Mouse (Mus musculus): ENCODE results near the gene Kidins220. TPM values are rescaled to one million over a fixed set of nuclear protein-coding genes. Genes with fewer than 3 reads are reported as not detected.
A peak's percentile ranks its signal among the peaks of the same experiment; 100 is the strongest.

Gene Kidins220
- total RNA-seq (2014; rRNA removed) (295 and 357 TPM in 2 replicates), polyA plus RNA-seq (2015; fragmentation: Nextera tagmentation; extraction: Ambion mirVana) (98.2 and 104 TPM in 2 replicates)

- 15% methylated on average over 29 of the region's 29 CpGs for WGBS
- H3K4me3 ChIP-seq (ENCODE audit: low read depth, low read length) = peak within 1 kb of the TSS; percentile 74
- TF ChIP-seq CTCF (IDR thresholded peaks at IDR 0.05) = peak; percentile 54
- H3K27me3 ChIP-seq (ENCODE audit: insufficient read depth, low read length) = no peaks in the 10 kb centered on the region
- H3K4me2 ChIP-seq (ENCODE audit: low read depth, low read length, poor library complexity, severe bottlenecking) = peak within 1 kb of the TSS; percentile 40
- peak within 1 kb of the TSS; percentile 96 for H3K27ac ChIP-seq (ENCODE audit: low read depth, low read length)
- DNase-seq (ENCODE audit: low spot score) = peak; percentile 96
- no peaks in the 10 kb centered on the region for H3K9me3 ChIP-seq (ENCODE audit: low read length)
- peaks cover 2% of the 10 kb centered on the region; the same call in 1 of the 2 replicates for H3K4me1 ChIP-seq (ENCODE audit: insufficient read depth, low read length)
- peak; percentile 93 for ATAC-seq (ENCODE audit: low FRiP score)
- H3K9ac ChIP-seq (replicated peaks; ENCODE audit: low read length, poor library complexity, severe bottlenecking) = peak within 1 kb of the TSS; percentile 93
- no peaks in the 10 kb centered on the region for H3K36me3 ChIP-seq (ENCODE audit: insufficient read depth, low read length)
These were observed at the start of gene Kidins220 for GRCm38 (mm10) chr12:24974446-24975114. TSS of gene Kidins220 (plus strand) at chr12:24974925.

GRCm38 (mm10) chr12:24925276-24925675 is 49.4 kb upstream of the Kidins220 start:
- no peak overlapping the region for H3K27ac ChIP-seq (ENCODE audit: low read depth, low read length)
- no peak overlapping the region for H3K4me2 ChIP-seq (ENCODE audit: low read depth, low read length, poor library complexity, severe bottlenecking)
- H3K27me3 ChIP-seq (ENCODE audit: insufficient read depth, low read length) = no peaks in the 10 kb centered on the region
- peaks cover 9% of the 10 kb centered on the region; the same call in 1 of the 2 replicates for H3K4me1 ChIP-seq (ENCODE audit: insufficient read depth, low read length)
- H3K36me3 ChIP-seq (ENCODE audit: insufficient read depth, low read length) = no peaks in the 10 kb centered on the region
- TF ChIP-seq CTCF (IDR thresholded peaks at IDR 0.05) = no peak
- 80% methylated on average over 5 of the region's 5 CpGs for whole genome bisulfite sequencing
- ATAC-seq (ENCODE audit: low FRiP score) (no peak), DNase-seq (ENCODE audit: low spot score) (no peak)
- no peak overlapping the region for H3K4me3 ChIP-seq (ENCODE audit: low read depth, low read length)
- H3K9me3 ChIP-seq (ENCODE audit: low read length) = no peaks in the 10 kb centered on the region
- H3K9ac ChIP-seq (replicated peaks; ENCODE audit: low read length, poor library complexity, severe bottlenecking) = no peak overlapping the region

GRCm38 (mm10) chr12:24925684-24926083 is 49.0 kb upstream of the Kidins220 start:
- H3K4me2 ChIP-seq (ENCODE audit: low read depth, low read length, poor library complexity, severe bottlenecking) = no peak overlapping the region
- no peak overlapping the region for H3K4me3 ChIP-seq (ENCODE audit: low read depth, low read length)
- WGBS = 35% methylated on average over 4 of the region's 4 CpGs
- H3K9ac ChIP-seq (replicated peaks; ENCODE audit: low read length, poor library complexity, severe bottlenecking) = no peak overlapping the region
- no peak overlapping the region for H3K27ac ChIP-seq (ENCODE audit: low read depth, low read length)
- no peaks in the 10 kb centered on the region for H3K27me3 ChIP-seq (ENCODE audit: insufficient read depth, low read length)
- H3K36me3 ChIP-seq (ENCODE audit: insufficient read depth, low read length) = no peaks in the 10 kb centered on the region
- no peak for TF ChIP-seq CTCF (IDR thresholded peaks at IDR 0.05)
- no peak for ATAC-seq (ENCODE audit: low FRiP score)
- H3K9me3 ChIP-seq (ENCODE audit: low read length) = no peaks in the 10 kb centered on the region
- H3K4me1 ChIP-seq (ENCODE audit: insufficient read depth, low read length) = peaks cover 9% of the 10 kb centered on the region; the same call in 1 of the 2 replicates
- DNase-seq (ENCODE audit: low spot score) = no peak

GRCm38 (mm10) chr12:24928051-24928748 is 46.5 kb upstream of the Kidins220 start:
- Histone ChIP-seq H3K27ac (ENCODE audit: low read depth, low read length) (peak overlapping the region; percentile 65), H3K27me3 (ENCODE audit: insufficient read depth, low read length) (no peaks in the 10 kb centered on the region), H3K4me1 (ENCODE audit: insufficient read depth, low read length) (peaks cover 9% of the 10 kb centered on the region; the same call in 1 of the 2 replicates), H3K9ac (replicated peaks; ENCODE audit: low read length, poor library complexity, severe bottlenecking) (0 out of 2 replicates have a peak overlapping the region, but pooled peaks have one; percentile 3), H3K4me2 (ENCODE audit: low read depth, low read length, poor library complexity, severe bottlenecking) (no peak overlapping the region; the same call in 1 of the 2 replicates), H3K4me3 (ENCODE audit: low read depth, low read length) (no peak overlapping the region), H3K9me3 (ENCODE audit: low read length) (no peaks in the 10 kb centered on the region), H3K36me3 (ENCODE audit: insufficient read depth, low read length) (no peaks in the 10 kb centered on the region)
- ATAC-seq (ENCODE audit: low FRiP score) (peak; percentile 52; the same call in 1 of the 2 replicates), DNase-seq (ENCODE audit: low spot score) (peak; percentile 66)
- 36% methylated on average over 18 of the region's 18 CpGs for WGBS
- TF ChIP-seq CTCF (IDR thresholded peaks at IDR 0.05) = no peak

GRCm38 (mm10) chr12:24929043-24929442 is 45.7 kb upstream of the Kidins220 start:
- Histone ChIP-seq H3K9ac (replicated peaks; ENCODE audit: low read length, poor library complexity, severe bottlenecking) (no peak overlapping the region), H3K27ac (ENCODE audit: low read depth, low read length) (peak overlapping the region; percentile 65; the same call in 1 of the 2 replicates), H3K36me3 (ENCODE audit: insufficient read depth, low read length) (no peaks in the 10 kb centered on the region), H3K4me2 (ENCODE audit: low read depth, low read length, poor library complexity, severe bottlenecking) (no peak overlapping the region), H3K4me3 (ENCODE audit: low read depth, low read length) (no peak overlapping the region), H3K4me1 (ENCODE audit: insufficient read depth, low read length) (peaks cover 15% of the 10 kb centered on the region; the same call in 1 of the 2 replicates), H3K9me3 (ENCODE audit: low read length) (no peaks in the 10 kb centered on the region), H3K27me3 (ENCODE audit: insufficient read depth, low read length) (no peaks in the 10 kb centered on the region)
- TF ChIP-seq CTCF (IDR thresholded peaks at IDR 0.05) = no peak
- peak; percentile 32 for DNase-seq (ENCODE audit: low spot score)
- 46% methylated on average over 7 of the region's 7 CpGs for WGBS
- ATAC-seq (ENCODE audit: low FRiP score) = no peak

GRCm38 (mm10) chr12:24930760-24931159 is 44.0 kb upstream of the Kidins220 start:
- DNase-seq (ENCODE audit: low spot score) = no peak
- no peak for TF ChIP-seq CTCF (IDR thresholded peaks at IDR 0.05)
- Histone ChIP-seq H3K36me3 (ENCODE audit: insufficient read depth, low read length) (no peaks in the 10 kb centered on the region), H3K4me2 (ENCODE audit: low read depth, low read length, poor library complexity, severe bottlenecking) (no peak overlapping the region), H3K4me3 (ENCODE audit: low read depth, low read length) (no peak overlapping the region), H3K9me3 (ENCODE audit: low read length) (no peaks in the 10 kb centered on the region), H3K4me1 (ENCODE audit: insufficient read depth, low read length) (peaks cover 15% of the 10 kb centered on the region; the same call in 1 of the 2 replicates), H3K27me3 (ENCODE audit: insufficient read depth, low read length) (no peaks in the 10 kb centered on the region), H3K9ac (replicated peaks; ENCODE audit: low read length, poor library complexity, severe bottlenecking) (no peak overlapping the region), H3K27ac (ENCODE audit: low read depth, low read length) (no peak overlapping the region)
- no peak for ATAC-seq (ENCODE audit: low FRiP score)
- WGBS = 74% methylated on average over 3 of the region's 3 CpGs
